Mouse (Mus musculus) forebrain, embryonic 16.5 days (tissue): ENCODE measurements at regions not wholly inside any gene's neighbourhood (a gene's known extent, or its start where the extent isn't known, plus 50 kb on each side); places are given as distances from the start of the nearest gene placed in this dataset.

Experiments used
- ATAC-seq: fragments of 200-750 bp; cut with Nextera tagmentation; 2 replicates; pipeline ENCODE4 v1.8.0; 2017; ENCODE audit warnings: mild to moderate bottlenecking, moderate library complexity
- H3K27ac ChIP-seq: fragments of 300-500 bp; sonication (generic); 2 replicates; pipeline ENCODE4 v1.5.1; 2014; ENCODE audit warnings: low read length, control low read depth
- H3K27me3 ChIP-seq: fragments of 300-500 bp; sonication (generic); replicated peaks from 2 replicates; pipeline ENCODE4 v1.6.1; 2014; ENCODE audit warnings: low read length; ENCODE audit not compliant: control insufficient read depth, insufficient read depth
- H3K36me3 ChIP-seq: fragments of 300-500 bp; sonication (generic); 2 replicates; pipeline ENCODE4 v1.6.1; 2014; ENCODE audit not compliant: control insufficient read depth, insufficient read depth
- H3K4me1 ChIP-seq: fragments of 300-500 bp; sonication (generic); replicated peaks from 2 replicates; pipeline ENCODE4 v1.6.1; 2014; ENCODE audit warnings: low read length; ENCODE audit not compliant: control insufficient read depth, insufficient read depth
- H3K4me2 ChIP-seq: fragments of 300-500 bp; sonication (generic); 2 replicates; pipeline ENCODE4 v1.6.1; 2014; ENCODE audit warnings: mild to moderate bottlenecking, low read length, control low read depth
- H3K4me3 ChIP-seq: fragments of 300-500 bp; sonication (generic); replicated peaks from 2 replicates; pipeline ENCODE4 v1.5.1; 2014; ENCODE audit warnings: mild to moderate bottlenecking, low read length, control low read depth
- H3K9ac ChIP-seq: fragments of 300-500 bp; sonication (generic); replicated peaks from 2 replicates; pipeline ENCODE4 v1.6.1; 2014; ENCODE audit warnings: low read depth, low read length, control low read depth
- H3K9me3 ChIP-seq: fragments of 300-500 bp; sonication (generic); 2 replicates; pipeline ENCODE4 v1.6.1; 2016; ENCODE audit warnings: low read length; ENCODE audit not compliant: control insufficient read depth
- WGBS: fragments of 180-500 bp; shearing (Covaris S2); extraction: QIAGEN DNeasy Blood & Tissue Kit; methylation state at CpG from one replicate; pipeline ENCODE4 v1.1.7; 2014; 5-methylcytosine and 5-hydroxymethylcytosine counted together

- WGBS, result 80% methylated on average over 7 of the region's 7 CpGs
- Histone ChIP-seq H3K9ac (no peak overlapping the region), H3K4me2 (no peak overlapping the region), H3K36me3 (no peaks in the 10 kb centered on the region), H3K4me3 (no peak overlapping the region), H3K9me3 (no peaks in the 10 kb centered on the region), H3K27ac (no peak overlapping the region), H3K4me1 (0 out of 2 replicates have a peak, but pooled peaks cover 4% of the 10 kb centered on the region), H3K27me3 (no peaks in the 10 kb centered on the region)
- no peak for ATAC-seq
Observed at GRCm38 (mm10) chr13:97628608-97629007, 131.8 kb downstream of the Gm10260 start.

GRCm38 (mm10) chr13:97627247-97627646 is 133.2 kb downstream of the Gm10260 start:
- Histone ChIP-seq H3K4me1 (no peaks in the 10 kb centered on the region), H3K9ac (no peak overlapping the region), H3K36me3 (no peaks in the 10 kb centered on the region), H3K4me3 (no peak overlapping the region), H3K27me3 (no peaks in the 10 kb centered on the region), H3K27ac (no peak overlapping the region), H3K9me3 (no peaks in the 10 kb centered on the region), H3K4me2 (no peak overlapping the region)
- ATAC-seq, result no peak
- WGBS, result 89% methylated on average over 10 of the region's 10 CpGs

GRCm38 (mm10) chr13:97626786-97627185 is 133.6 kb downstream of the Gm10260 start:
- H3K27ac ChIP-seq, result no peak overlapping the region
- no peak for ATAC-seq
- no peak overlapping the region for H3K4me2 ChIP-seq
- H3K4me3 ChIP-seq, result no peak overlapping the region
- H3K36me3 ChIP-seq, result no peaks in the 10 kb centered on the region
- no peak overlapping the region for H3K9ac ChIP-seq
- no peaks in the 10 kb centered on the region for H3K9me3 ChIP-seq
- no peaks in the 10 kb centered on the region for H3K27me3 ChIP-seq
- no peaks in the 10 kb centered on the region for H3K4me1 ChIP-seq
- 78% methylated on average over 5 of the region's 5 CpGs for WGBS

GRCm38 (mm10) chr13:97626116-97626515 is 134.3 kb downstream of the Gm10260 start:
- WGBS, result 87% methylated on average over 5 of the region's 5 CpGs
- H3K4me2 ChIP-seq, result no peak overlapping the region
- no peak overlapping the region for H3K9ac ChIP-seq
- H3K4me3 ChIP-seq, result no peak overlapping the region
- no peaks in the 10 kb centered on the region for H3K9me3 ChIP-seq
- no peak overlapping the region for H3K27ac ChIP-seq
- no peak for ATAC-seq
- H3K36me3 ChIP-seq, result no peaks in the 10 kb centered on the region
- no peaks in the 10 kb centered on the region for H3K4me1 ChIP-seq
- H3K27me3 ChIP-seq, result no peaks in the 10 kb centered on the region

GRCm38 (mm10) chr13:97625391-97625790 is 135.0 kb downstream of the Gm10260 start:
- Histone ChIP-seq H3K4me1 (no peaks in the 10 kb centered on the region), H3K27ac (no peak overlapping the region), H3K4me2 (no peak overlapping the region), H3K4me3 (no peak overlapping the region), H3K9me3 (no peaks in the 10 kb centered on the region), H3K9ac (no peak overlapping the region), H3K27me3 (no peaks in the 10 kb centered on the region), H3K36me3 (no peaks in the 10 kb centered on the region)
- 77% methylated on average over 4 of the region's 4 CpGs for WGBS
- ATAC-seq, result no peak

GRCm38 (mm10) chr13:97618190-97618586 is 142.2 kb downstream of the Gm10260 start:
- H3K4me3 ChIP-seq, result no peak overlapping the region
- no peak overlapping the region for H3K9ac ChIP-seq
- no peak for ATAC-seq
- no peaks in the 10 kb centered on the region for H3K4me1 ChIP-seq
- WGBS, result 88% methylated on average over 6 of the region's 6 CpGs
- H3K27me3 ChIP-seq, result no peaks in the 10 kb centered on the region
- H3K9me3 ChIP-seq, result no peaks in the 10 kb centered on the region
- no peaks in the 10 kb centered on the region for H3K36me3 ChIP-seq
- H3K27ac ChIP-seq, result no peak overlapping the region
- H3K4me2 ChIP-seq, result no peak overlapping the region

- WGBS, result 58% methylated on average over 13 of the region's 13 CpGs
- no peaks in the 10 kb centered on the region for H3K9me3 ChIP-seq
- no peaks in the 10 kb centered on the region for H3K27me3 ChIP-seq
- no peak overlapping the region for H3K4me2 ChIP-seq
- H3K4me1 ChIP-seq, result no peaks in the 10 kb centered on the region
- H3K9ac ChIP-seq, result no peak overlapping the region
- H3K4me3 ChIP-seq, result no peak overlapping the region
- ATAC-seq, result no peak
- no peak overlapping the region for H3K27ac ChIP-seq
- H3K36me3 ChIP-seq, result no peaks in the 10 kb centered on the region
Observed at GRCm38 (mm10) chr13:97617511-97618189, 142.8 kb downstream of the Gm10260 start.

GRCm38 (mm10) chr13:97616919-97617318 is 143.5 kb downstream of the Gm10260 start:
- Histone ChIP-seq H3K4me3 (no peak overlapping the region), H3K4me2 (no peak overlapping the region), H3K4me1 (no peaks in the 10 kb centered on the region), H3K9ac (no peak overlapping the region), H3K36me3 (no peaks in the 10 kb centered on the region), H3K9me3 (no peaks in the 10 kb centered on the region), H3K27ac (no peak overlapping the region), H3K27me3 (no peaks in the 10 kb centered on the region)
- no peak for ATAC-seq

- Histone ChIP-seq H3K27me3 (no peaks in the 10 kb centered on the region), H3K4me2 (no peak overlapping the region), H3K9me3 (no peaks in the 10 kb centered on the region), H3K9ac (no peak overlapping the region), H3K36me3 (no peaks in the 10 kb centered on the region), H3K4me1 (0 out of 2 replicates have a peak, but pooled peaks cover 5% of the 10 kb centered on the region), H3K27ac (no peak overlapping the region), H3K4me3 (no peak overlapping the region)
- WGBS, result 35% methylated on average over 11 of the region's 11 CpGs
- no peak for ATAC-seq
Observed at GRCm38 (mm10) chr13:97607221-97607723, 153.2 kb downstream of the Gm10260 start.

- no peak overlapping the region for H3K27ac ChIP-seq
- H3K9ac ChIP-seq, result no peak overlapping the region
- H3K36me3 ChIP-seq, result no peaks in the 10 kb centered on the region
- no peak overlapping the region for H3K4me2 ChIP-seq
- 92% methylated on average over 3 of the region's 3 CpGs for WGBS
- 0 out of 2 replicates have a peak, but pooled peaks cover 5% of the 10 kb centered on the region for H3K4me1 ChIP-seq
- no peaks in the 10 kb centered on the region for H3K9me3 ChIP-seq
- no peaks in the 10 kb centered on the region for H3K27me3 ChIP-seq
- no peak overlapping the region for H3K4me3 ChIP-seq
- no peak for ATAC-seq
Observed at GRCm38 (mm10) chr13:97604451-97604850, 156.0 kb downstream of the Gm10260 start.
